Mouse (Mus musculus) embryonic facial prominence, embryonic 12.5 days (tissue): ENCODE measurements around the gene Eps8. TPM values are rescaled to one million over a fixed set of nuclear protein-coding genes. Genes with fewer than 3 reads are reported as not detected.

Experiments used
- ATAC-seq: fragments of 200-750 bp; cut with Nextera tagmentation; 2 replicates; pipeline ENCODE4 v1.8.0; 2017; ENCODE audit not compliant: insufficient number of reproducible peaks, insufficient read depth, low FRiP score, low TSS enrichment
- H3K27ac ChIP-seq: fragments of 300-500 bp; sonication (generic); 2 replicates; pipeline ENCODE4 v1.5.1; 2016; ENCODE audit warnings: mild to moderate bottlenecking
- H3K27me3 ChIP-seq: fragments of 300-500 bp; sonication (generic); 2 replicates; pipeline ENCODE4 v1.6.1; 2016; ENCODE audit warnings: mild to moderate bottlenecking, moderate library complexity
- H3K36me3 ChIP-seq: fragments of 300-500 bp; sonication (generic); 2 replicates; pipeline ENCODE4 v1.6.1; 2016; ENCODE audit warnings: mild to moderate bottlenecking
- H3K4me1 ChIP-seq: fragments of 300-500 bp; sonication (generic); 2 replicates; pipeline ENCODE4 v1.6.1; 2016
- H3K4me2 ChIP-seq: fragments of 300-500 bp; sonication (generic); replicated peaks from 2 replicates; pipeline ENCODE4 v1.6.1; 2016; ENCODE audit warnings: mild to moderate bottlenecking, moderate library complexity
- H3K4me3 ChIP-seq: fragments of 300-500 bp; sonication (generic); 2 replicates; pipeline ENCODE4 v1.5.1; 2016; ENCODE audit warnings: mild to moderate bottlenecking
- H3K9ac ChIP-seq: fragments of 300-500 bp; sonication (generic); 2 replicates; pipeline ENCODE4 v1.6.1; 2016; ENCODE audit warnings: mild to moderate bottlenecking, moderate library complexity
- H3K9me3 ChIP-seq: fragments of 300-500 bp; sonication (generic); 2 replicates; pipeline ENCODE4 v1.6.1; 2016; ENCODE audit warnings: mild to moderate bottlenecking, moderate library complexity
- WGBS: fragments of 180-500 bp; shearing (Covaris S2); methylation state at CpG from one replicate; pipeline ENCODE4 v1.1.7; 2016; 5-methylcytosine and 5-hydroxymethylcytosine counted together
- polyA plus RNA-seq: library from polyadenylated mRNA; unstranded; fragments of >200 nt; fragmentation: Nextera tagmentation; extraction: Ambion mirVana; gene quantifications from 2 replicates; pipeline ENCODE4 v1.2.1, GENCODE M21; 2016

Gene Eps8
- polyA plus RNA-seq, 1 experiment from 2014 or later: 22.3 TPM

GRCm38 (mm10) chr6:137540800-137541199, 113.9 kb downstream of the Eps8 start:
- Histone ChIP-seq H3K9ac (no peak overlapping the region), H3K9me3 (no peaks in the 10 kb centered on the region)
- WGBS: 84% methylated on average over 5 of the region's 5 CpGs

GRCm38 (mm10) chr6:137540346-137540745, 114.3 kb downstream of the Eps8 start:
- H3K4me3 ChIP-seq: no peak overlapping the region
- no peak for ATAC-seq
- H3K27ac ChIP-seq: no peak overlapping the region
- WGBS: 87% methylated on average over 6 of the region's 6 CpGs
- H3K9ac ChIP-seq: no peak overlapping the region
- no peaks in the 10 kb centered on the region for H3K9me3 ChIP-seq
- peaks cover 25% of the 10 kb centered on the region for H3K4me1 ChIP-seq
- no peak overlapping the region for H3K4me2 ChIP-seq
- H3K27me3 ChIP-seq: no peaks in the 10 kb centered on the region
- 0 out of 2 replicates have a peak, but pooled peaks cover 3% of the 10 kb centered on the region for H3K36me3 ChIP-seq

More at GRCm38 (mm10) chr6:137540800-137541199, 113.9 kb downstream of the Eps8 start:
- Histone ChIP-seq H3K4me2 (no peak overlapping the region), H3K27ac (no peak overlapping the region), H3K4me3 (no peak overlapping the region), H3K36me3 (0 out of 2 replicates have a peak, but pooled peaks cover 3% of the 10 kb centered on the region), H3K4me1 (peaks cover 25% of the 10 kb centered on the region), H3K27me3 (no peaks in the 10 kb centered on the region)
- no peak for ATAC-seq

DNA sequence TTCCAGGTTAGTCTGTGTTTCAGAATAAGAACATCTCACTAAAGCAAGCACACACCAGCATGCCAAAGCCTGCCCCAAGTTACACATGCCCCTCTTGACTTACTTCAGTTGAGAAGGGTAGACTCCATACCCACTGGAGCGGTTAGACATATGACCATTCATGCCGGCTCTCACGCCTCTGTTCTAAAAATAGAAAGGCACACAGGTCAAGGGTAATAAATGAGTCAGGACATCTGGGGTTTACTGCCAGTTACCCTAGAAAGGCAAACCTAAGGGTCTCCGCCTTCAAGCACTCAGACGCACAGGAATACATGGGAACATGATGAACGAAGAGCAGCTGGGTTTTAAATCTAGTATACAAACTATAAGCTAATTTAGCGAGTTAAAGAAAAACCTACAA, 115.5 kb downstream of the Eps8 start:
- Histone ChIP-seq H3K4me3 (no peak overlapping the region), H3K36me3 (0 out of 2 replicates have a peak, but pooled peaks cover 3% of the 10 kb centered on the region), H3K27ac (no peak overlapping the region), H3K4me1 (peaks cover 25% of the 10 kb centered on the region), H3K27me3 (no peaks in the 10 kb centered on the region), H3K4me2 (no peak overlapping the region), H3K9me3 (no peaks in the 10 kb centered on the region), H3K9ac (no peak overlapping the region)
- WGBS: 64% methylated on average over 7 of the region's 7 CpGs
- ATAC-seq: no peak

DNA sequence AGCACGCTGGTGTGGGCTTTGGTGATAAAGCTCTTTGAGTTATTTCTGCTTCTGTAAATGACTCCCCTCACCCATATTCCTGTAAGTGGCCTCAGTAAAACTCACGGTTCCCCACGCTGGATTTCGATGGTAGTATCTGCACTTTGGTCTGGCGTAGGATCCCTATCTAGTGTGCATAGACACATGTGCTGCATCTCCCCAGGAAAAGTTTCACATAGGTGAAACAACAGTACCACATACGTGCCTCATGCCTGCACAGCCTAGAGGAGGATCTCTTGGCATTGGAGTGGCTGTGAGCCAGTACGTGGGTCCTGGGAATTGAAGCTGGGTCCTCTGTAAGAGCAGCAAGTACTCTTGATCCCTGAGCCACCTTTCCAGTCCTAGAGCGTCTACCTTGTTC, 121.9 kb downstream of the Eps8 start:
- no peak overlapping the region for H3K4me2 ChIP-seq
- no peaks in the 10 kb centered on the region for H3K27me3 ChIP-seq
- 0 out of 2 replicates have a peak, but pooled peaks cover 3% of the 10 kb centered on the region for H3K36me3 ChIP-seq
- no peak overlapping the region for H3K4me3 ChIP-seq
- H3K9ac ChIP-seq: no peak overlapping the region
- H3K27ac ChIP-seq: no peak overlapping the region
- no peak for ATAC-seq
- 89% methylated on average over 8 of the region's 8 CpGs for WGBS
- no peaks in the 10 kb centered on the region for H3K9me3 ChIP-seq
- H3K4me1 ChIP-seq: no peaks in the 10 kb centered on the region

DNA sequence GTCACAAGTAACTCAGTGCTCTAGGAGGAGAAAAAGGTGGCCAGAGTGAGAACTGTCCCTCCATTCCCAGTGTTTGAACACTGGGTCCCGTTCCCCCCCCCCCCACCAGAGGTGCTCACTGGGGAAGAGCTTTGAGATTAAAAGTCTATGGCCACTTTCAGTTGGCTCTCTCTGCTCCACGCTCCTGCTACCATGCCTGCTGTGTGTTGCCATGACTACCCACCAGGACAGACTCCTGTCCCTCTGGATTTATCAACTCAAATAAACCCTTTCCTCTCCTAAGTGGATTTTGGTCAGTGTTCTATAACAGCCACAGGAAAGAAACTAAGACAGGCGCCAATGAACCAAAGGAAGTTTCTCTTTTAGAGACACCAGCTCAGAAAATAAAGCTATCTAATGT, 128.9 kb downstream of the Eps8 start:
- no peaks in the 10 kb centered on the region for H3K9me3 ChIP-seq
- H3K27ac ChIP-seq: no peak overlapping the region
- no peak for ATAC-seq
- 27% methylated on average over 3 of the region's 3 CpGs for WGBS
- H3K4me1 ChIP-seq: no peaks in the 10 kb centered on the region
- H3K4me3 ChIP-seq: no peak overlapping the region
- H3K36me3 ChIP-seq: 0 out of 2 replicates have a peak, but pooled peaks cover 2% of the 10 kb centered on the region
- H3K9ac ChIP-seq: no peak overlapping the region
- H3K27me3 ChIP-seq: no peaks in the 10 kb centered on the region
- H3K4me2 ChIP-seq: no peak overlapping the region

DNA sequence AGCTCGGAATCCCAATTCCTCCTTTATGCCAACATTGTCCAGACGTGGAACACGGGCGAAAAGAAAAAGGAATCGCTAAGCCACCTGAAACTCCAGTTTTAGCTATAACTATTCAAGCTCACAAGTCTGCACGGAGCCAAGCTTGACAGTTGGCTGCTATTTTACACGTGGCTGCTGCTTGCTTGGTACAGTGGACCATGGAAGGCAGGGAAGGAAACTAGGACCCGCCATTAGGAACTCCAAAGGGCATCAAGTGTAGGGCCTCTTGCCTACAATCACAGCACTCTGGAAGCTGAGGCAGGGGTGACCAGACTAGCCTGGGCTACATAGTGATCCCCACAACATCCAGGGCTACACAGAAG, 134.4 kb downstream of the Eps8 start:
- no peak for ATAC-seq

DNA sequence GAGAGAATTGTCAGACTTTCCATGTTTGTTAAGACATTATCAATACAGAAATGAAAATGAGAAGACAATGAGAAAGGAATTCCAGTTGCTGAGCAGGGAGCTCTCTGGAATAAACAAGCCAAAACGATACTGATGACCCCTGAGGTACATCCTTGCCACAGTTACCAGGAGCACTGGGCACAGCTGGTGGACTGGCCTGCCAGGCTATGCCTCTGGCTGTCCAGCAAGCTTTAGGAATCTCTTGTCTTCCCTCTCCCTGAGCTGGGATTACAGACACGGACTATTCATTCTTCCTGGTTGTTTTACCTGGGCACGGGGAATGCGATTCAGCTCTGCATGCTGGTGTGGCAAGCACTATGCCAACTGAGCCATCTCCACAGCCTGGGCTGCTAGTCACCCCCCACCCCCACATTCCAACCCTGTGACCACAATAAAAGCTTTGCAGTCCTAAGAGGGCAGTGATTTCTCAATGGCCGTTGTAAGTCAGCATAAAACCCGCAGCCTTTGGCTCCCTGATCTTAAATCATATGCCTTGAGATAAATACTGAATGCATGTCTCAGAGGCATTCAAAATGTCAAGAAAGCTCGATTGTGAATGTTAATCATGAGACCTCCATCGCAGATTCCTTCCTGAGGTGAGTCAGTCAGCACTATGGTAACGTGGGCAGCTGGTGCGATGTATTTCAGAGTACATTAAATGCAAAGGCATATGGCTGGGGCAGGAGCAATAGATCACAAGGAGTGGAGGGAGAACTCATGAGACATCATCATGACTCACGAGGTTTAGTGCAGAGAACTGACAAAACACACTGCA, 134.9 kb downstream of the Eps8 start:
- Histone ChIP-seq H3K9me3 (no peaks in the 10 kb centered on the region), H3K27me3 (no peaks in the 10 kb centered on the region), H3K27ac (no peak overlapping the region), H3K4me1 (no peaks in the 10 kb centered on the region), H3K4me2 (no peak overlapping the region), H3K9ac (no peak overlapping the region), H3K36me3 (0 out of 2 replicates have a peak, but pooled peaks cover 2% of the 10 kb centered on the region), H3K4me3 (no peak overlapping the region)
- ATAC-seq: no peak
- 82% methylated on average over 11 of the region's 11 CpGs for WGBS

More for the DNA sequence above, 134.4 kb downstream of the Eps8 start:
- Histone ChIP-seq H3K27ac (no peak overlapping the region), H3K4me2 (no peak overlapping the region), H3K27me3 (no peaks in the 10 kb centered on the region), H3K9me3 (no peaks in the 10 kb centered on the region), H3K4me3 (no peak overlapping the region), H3K4me1 (no peaks in the 10 kb centered on the region), H3K36me3 (0 out of 2 replicates have a peak, but pooled peaks cover 2% of the 10 kb centered on the region), H3K9ac (no peak overlapping the region)
- 83% methylated on average over 8 of the region's 8 CpGs for WGBS

DNA sequence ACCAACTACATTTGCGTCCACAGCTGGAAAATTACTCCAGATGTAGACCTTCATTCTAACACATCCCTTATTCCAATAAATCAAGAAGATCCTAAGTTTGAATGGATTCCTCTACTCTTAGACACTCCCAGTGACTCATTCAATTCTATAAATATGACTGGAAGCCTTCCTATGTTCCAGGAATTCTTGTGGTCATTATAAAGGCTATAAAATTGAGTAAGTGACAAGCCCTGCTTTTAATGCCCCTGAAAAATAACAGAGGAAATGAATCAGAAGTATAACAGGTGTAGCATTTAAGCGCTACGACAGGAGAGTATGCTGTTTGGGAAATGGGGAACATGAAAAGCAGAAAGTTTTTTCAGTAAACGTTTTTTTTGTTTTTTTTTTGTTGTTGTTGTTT, 139.8 kb downstream of the Eps8 start:
- 83% methylated on average over 4 of the region's 4 CpGs for WGBS
- no peak overlapping the region for H3K4me2 ChIP-seq

DNA sequence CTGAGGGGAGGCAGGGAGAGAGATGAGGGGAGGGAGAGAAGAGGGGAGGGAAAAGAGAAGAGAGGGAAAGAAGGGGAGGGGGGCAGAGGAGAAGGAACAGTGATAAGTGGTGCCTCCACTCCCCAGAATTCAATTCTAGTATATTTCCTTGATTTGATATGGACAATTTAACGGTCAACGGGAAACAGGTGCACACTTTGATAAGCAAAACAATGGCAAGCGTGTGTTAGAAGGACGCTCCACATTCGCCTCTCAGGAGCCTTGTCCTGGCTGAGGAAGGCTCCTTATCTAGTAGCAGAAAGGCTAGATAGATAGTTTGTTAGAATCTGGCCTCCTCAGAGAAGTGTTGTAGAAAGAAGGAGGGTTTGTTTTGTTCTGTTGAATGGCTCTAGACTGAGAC, 141.9 kb downstream of the Eps8 start:
- 75% methylated on average over 5 of the region's 5 CpGs for WGBS
- no peaks in the 10 kb centered on the region for H3K4me1 ChIP-seq
- H3K36me3 ChIP-seq: 0 out of 2 replicates have a peak, but pooled peaks cover under 1% of the 10 kb centered on the region
- H3K27ac ChIP-seq: no peak overlapping the region
- no peaks in the 10 kb centered on the region for H3K9me3 ChIP-seq
- H3K4me2 ChIP-seq: no peak overlapping the region
- H3K9ac ChIP-seq: no peak overlapping the region
- no peak for ATAC-seq
- no peaks in the 10 kb centered on the region for H3K27me3 ChIP-seq
- H3K4me3 ChIP-seq: no peak overlapping the region

More for the DNA sequence above, 139.8 kb downstream of the Eps8 start:
- H3K9ac ChIP-seq: no peak overlapping the region
- H3K4me1 ChIP-seq: no peaks in the 10 kb centered on the region
- H3K4me3 ChIP-seq: no peak overlapping the region
- no peak for ATAC-seq
- H3K9me3 ChIP-seq: no peaks in the 10 kb centered on the region
- no peak overlapping the region for H3K27ac ChIP-seq
- H3K27me3 ChIP-seq: no peaks in the 10 kb centered on the region
- H3K36me3 ChIP-seq: no peaks in the 10 kb centered on the region

DNA sequence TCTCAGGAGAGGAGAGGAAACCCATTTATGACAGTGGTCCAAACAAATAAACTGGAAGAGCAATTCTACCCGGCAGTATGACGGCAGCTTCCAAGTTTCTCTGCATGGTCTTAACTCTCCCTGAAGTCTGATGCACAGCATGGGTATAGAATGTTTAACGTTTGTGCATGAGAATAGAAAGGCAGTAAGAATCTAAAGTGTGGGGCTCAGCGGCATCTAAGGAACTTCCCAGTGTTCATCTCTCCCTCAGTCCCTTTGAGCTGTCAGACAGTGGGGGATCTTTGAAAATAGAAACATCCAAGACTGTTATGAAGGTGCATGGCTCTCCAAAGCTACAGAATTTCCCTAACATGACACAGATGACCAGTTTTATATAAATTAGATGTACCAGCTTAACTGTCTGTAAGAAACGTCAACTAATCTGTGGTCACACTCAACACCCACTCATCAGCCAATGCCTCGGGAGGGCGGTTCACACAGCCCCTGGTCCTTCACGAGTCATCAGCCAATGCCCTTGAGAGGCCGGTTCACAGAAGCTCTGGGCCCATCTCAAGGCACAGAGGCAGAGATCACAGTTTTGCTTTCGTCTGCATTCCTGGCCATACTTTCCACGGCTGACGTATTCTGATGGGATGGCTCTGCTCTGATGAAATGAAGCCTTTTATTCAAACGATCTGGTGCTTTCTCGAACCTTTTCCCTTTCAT, 145.2 kb downstream of the Eps8 start:
- Histone ChIP-seq H3K27ac (no peak overlapping the region), H3K36me3 (0 out of 2 replicates have a peak, but pooled peaks cover 9% of the 10 kb centered on the region), H3K9ac (no peak overlapping the region), H3K9me3 (no peaks in the 10 kb centered on the region), H3K4me1 (no peaks in the 10 kb centered on the region), H3K4me3 (no peak overlapping the region), H3K4me2 (no peak overlapping the region), H3K27me3 (no peaks in the 10 kb centered on the region)
- WGBS: 83% methylated on average over 14 of the region's 14 CpGs
- no peak for ATAC-seq

GRCm38 (mm10) chr6:137508936-137509335, 145.7 kb downstream of the Eps8 start:
- Histone ChIP-seq H3K9me3 (no peaks in the 10 kb centered on the region), H3K4me1 (no peaks in the 10 kb centered on the region), H3K4me3 (no peak overlapping the region), H3K4me2 (no peak overlapping the region), H3K9ac (no peak overlapping the region), H3K27me3 (no peaks in the 10 kb centered on the region), H3K27ac (no peak overlapping the region), H3K36me3 (0 out of 2 replicates have a peak, but pooled peaks cover 9% of the 10 kb centered on the region)
- no peak for ATAC-seq
- 95% methylated on average over 19 of the region's 19 CpGs for WGBS

DNA sequence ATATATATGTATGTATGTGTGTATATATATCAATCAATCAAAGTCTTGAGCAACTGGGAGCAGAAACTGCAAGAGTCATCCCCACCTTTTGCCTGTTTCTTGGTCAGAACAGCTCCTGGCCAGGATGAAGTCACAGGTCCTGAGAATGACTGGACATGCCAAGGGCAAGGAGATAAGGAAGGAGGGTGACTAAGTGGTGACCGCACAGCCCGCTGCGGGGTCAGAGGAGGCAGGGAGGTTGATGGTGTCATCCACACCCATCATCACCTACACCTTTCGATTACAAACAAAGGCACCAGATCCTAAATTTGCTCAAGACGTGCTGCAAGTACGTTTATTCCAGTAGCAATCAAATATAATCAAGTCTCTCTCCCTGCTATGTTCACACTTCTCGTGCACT, 148.1 kb downstream of the Eps8 start:
- 0 out of 2 replicates have a peak, but pooled peaks cover 9% of the 10 kb centered on the region for H3K36me3 ChIP-seq

More for the DNA sequence above, 148.1 kb downstream of the Eps8 start:
- Histone ChIP-seq H3K27ac (no peak overlapping the region), H3K27me3 (no peaks in the 10 kb centered on the region), H3K4me2 (no peak overlapping the region), H3K9me3 (no peaks in the 10 kb centered on the region), H3K9ac (no peak overlapping the region), H3K4me1 (no peaks in the 10 kb centered on the region), H3K4me3 (no peak overlapping the region)
- WGBS: 95% methylated on average over 7 of the region's 7 CpGs
- ATAC-seq: no peak
